Mouse (Mus musculus): ENCODE measurements around the gene Pacs2. TPM values are rescaled to one million over a fixed set of nuclear protein-coding genes. Genes with fewer than 3 reads are reported as not detected.

The Pacs2 gene
- 10 to 100 TPM; 70.4 to 74.2 TPM for total RNA-seq (2021)

DNA sequence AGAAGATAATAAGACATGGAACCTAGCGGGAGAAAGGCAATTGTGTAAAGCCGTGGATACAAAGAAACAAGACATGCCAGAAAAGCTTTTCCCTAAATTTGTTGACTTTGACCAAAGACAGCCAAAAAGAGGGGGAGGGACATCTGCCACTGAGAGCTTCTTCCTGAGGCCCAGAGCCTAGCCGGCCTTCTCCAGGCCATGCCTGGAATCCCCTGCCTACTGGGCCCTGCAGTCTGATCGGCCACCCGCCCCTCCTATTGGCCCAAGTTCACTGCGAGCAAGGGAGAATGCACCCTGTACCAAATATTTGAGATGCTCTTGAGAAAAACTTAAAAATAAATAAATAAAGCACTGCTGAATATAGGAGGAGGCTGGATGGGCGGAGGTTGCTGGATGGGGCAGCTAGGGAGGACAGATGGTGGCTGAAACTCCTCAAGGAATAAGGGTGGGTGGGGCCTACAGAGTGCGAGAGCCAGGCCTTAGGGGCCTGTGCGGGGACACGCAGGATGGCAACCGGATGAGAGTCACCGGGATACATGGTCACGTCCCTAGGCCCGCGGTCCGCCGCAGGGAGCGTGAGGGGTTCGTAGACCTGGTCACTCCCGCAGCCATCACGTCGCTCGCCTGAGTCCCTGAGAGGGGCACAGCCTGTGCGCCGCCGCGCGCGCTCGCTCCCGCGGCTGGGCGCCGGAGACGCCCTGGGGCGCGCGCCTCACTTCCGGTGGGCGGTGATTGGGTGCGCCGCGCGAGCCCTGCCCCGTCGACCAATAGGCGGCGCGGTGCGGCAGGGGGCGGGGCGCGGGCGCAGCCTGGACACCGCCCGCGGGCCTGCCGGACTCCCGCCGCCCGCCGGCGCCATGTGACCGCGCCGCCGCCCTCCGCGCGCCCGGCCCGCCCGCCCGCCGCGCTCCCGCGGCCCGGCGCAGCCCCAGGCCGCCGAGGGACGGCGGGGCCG is at the start of gene Pacs2:
Gene Pacs2, plus strand, starts transcription at position 905 of the 955 bp plus-strand sequence.
- DNase-seq (ENCODE audit: low spot score in 2 of 2): peak; percentile 92 to 95
- intact Hi-C loops (cut with DNase I): loop anchor here (2.0 kb wide), 1 partner anchor 61 kb away; the partner anchor contains the start of gene Tex22

DNA sequence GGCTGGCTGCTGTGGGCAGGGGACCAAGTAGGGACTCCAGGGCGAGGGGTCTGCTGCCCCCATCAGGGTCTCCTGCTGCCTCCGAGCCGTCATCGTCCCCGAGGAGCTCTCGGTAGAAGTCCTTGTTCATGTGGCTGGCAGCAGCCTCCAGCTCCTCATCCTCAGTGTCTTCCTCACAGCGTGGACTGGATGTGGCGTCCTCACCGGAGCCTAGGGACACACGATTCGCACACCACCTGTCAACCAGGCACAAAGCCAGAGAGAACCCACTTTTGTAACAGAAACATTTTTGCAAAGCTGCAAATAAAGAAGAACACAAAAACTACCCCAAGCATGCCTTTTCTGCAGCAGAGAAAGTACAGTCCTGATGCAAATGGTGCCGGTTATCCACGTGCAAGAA is 48.5 kb upstream of the Pacs2 start:
- no peak for DNase-seq (ENCODE audit: low spot score in 2 of 2)
- intact Hi-C loops (cut with DNase I): no loop called here

DNA sequence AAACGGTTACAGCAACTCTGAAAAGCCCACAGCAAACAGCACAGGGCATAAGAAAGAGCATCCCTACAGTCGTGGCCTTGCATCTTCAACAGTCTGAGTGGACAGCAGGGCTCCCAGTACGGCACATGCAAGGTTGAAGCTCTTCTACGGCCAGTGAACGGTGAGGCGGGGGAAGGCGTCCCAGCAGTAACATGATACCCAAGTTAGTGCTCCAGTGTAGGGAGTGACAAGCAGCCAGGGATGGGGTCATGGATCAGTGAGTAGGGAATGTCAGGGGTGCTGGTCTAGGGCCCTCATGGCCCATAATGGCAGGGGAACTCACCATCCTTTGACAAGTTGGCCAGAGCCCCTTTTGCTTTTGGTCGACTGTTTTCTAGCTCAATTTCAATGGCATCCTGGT is 45.4 kb upstream of the Pacs2 start:
- DNase-seq (ENCODE audit: low spot score in 2 of 2): no peak
- intact Hi-C loops (cut with DNase I): no loop called here

DNA sequence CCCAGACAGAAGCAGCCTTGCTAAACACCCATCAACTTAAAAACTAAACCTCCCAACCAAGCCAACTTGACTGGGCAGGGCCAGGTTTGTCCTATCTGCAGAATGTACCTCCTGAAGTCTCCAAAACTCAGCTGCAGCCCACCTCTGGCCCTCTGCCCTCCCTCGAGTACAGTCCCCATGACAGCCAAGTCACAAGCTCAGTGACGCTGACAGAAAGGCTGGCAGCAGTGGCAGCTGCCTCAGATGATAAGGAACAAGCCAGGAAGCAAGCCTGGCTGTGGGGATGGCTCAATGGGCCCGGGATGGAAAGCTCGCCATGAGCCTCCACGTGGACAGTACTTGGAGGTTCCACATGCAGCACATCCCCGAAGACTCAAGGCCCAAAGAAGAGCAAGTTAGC is 44.7 kb upstream of the Pacs2 start:
- intact Hi-C loops (cut with DNase I): no loop called here
- DNase-seq (ENCODE audit: low spot score in 2 of 2): no peak

DNA sequence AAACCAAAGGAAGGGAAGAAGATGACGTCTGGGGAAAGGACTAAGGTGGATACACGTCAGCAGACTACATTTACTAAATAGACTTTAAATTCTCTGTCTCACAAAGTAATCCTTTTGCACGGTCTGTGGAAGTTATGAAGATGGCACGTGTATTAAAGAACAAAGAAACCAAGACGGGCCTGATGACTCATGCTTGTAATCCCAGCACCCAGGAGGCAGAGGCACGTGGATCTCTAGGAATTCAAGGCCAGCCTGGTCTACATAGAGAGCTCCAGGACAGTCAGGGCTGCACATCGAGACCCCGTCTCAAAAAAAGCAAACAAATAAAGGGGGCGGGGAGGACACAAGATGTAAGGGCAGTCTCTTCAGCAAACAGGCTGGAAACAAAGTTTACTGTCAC is 39.6 kb upstream of the Pacs2 start:
- no peak for DNase-seq (ENCODE audit: low spot score in 2 of 2)

DNA sequence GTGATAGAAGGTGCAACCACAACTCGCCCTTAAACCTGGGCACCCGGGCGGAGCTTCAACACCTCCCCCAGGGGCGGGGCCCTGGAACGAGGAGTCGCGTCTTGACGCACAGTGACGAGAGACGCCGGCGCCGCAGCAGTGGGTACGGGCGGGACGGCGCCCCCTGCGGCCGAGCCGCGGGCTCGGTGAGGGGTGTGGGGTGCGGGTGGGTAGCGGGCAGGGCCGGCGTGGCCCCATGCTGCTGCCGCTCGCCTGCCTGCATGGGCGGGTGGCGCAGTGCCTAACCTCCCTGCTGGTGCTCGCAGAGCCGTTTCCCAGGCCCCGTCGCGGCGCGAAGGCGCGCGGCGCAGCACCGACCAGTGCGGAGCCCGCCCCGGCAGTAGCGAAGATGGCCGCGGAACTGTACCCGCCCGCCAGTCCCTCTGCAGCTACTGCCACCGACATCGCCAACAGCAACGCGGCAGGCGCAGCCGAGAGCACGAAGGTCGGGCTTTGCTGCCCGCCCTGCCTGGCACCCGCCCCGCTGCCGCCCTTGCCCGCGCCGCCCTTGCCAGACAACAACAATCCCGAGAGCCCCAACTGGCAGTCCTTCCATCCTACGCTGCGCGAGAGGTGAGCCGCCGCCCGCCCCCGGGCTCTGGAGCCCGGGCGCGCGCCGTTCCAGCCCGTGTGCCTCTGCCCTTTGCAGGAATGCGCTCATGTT is 37.8 kb upstream of the Pacs2 start, which contains the start of gene Btbd6:
Gene Btbd6, plus strand, starts transcription at position 112 of the 703 bp plus-strand sequence.
- DNase-seq (ENCODE audit: low spot score in 2 of 2): peak; percentile 87 to 90
- intact Hi-C loops (cut with DNase I): loop anchor here (2.0 kb wide), 2 partner anchors 22 to 48 kb away; partner anchors contain the start of gene Jag2

More for the DNA sequence above, 39.6 kb upstream of the Pacs2 start:
- intact Hi-C loops (cut with DNase I): no loop called here

DNA sequence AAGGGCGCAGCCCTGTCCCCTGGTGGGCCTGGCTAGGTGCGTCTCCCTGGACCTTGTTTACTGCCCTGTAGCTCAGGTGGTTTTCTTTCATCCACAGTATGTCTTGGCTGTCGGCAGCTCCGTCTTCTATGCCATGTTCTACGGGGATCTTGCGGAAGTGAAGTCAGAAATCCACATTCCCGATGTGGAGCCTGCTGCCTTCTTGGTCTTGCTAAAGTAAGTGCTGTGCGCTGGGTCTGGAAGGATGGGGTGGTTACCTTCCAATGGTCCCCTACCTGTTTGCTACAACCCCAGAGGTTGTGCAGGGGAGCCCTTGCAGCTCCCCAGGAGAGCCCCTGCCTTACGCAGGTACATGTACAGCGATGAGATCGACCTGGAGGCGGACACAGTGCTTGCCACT is 37.2 kb upstream of the Pacs2 start:
- peak; percentile 45 to 51 for DNase-seq (ENCODE audit: low spot score in 2 of 2)
- intact Hi-C loops (cut with DNase I): loop anchor here (2.0 kb wide), 2 partner anchors 22 to 48 kb away; partner anchors contain the start of gene Jag2

DNA sequence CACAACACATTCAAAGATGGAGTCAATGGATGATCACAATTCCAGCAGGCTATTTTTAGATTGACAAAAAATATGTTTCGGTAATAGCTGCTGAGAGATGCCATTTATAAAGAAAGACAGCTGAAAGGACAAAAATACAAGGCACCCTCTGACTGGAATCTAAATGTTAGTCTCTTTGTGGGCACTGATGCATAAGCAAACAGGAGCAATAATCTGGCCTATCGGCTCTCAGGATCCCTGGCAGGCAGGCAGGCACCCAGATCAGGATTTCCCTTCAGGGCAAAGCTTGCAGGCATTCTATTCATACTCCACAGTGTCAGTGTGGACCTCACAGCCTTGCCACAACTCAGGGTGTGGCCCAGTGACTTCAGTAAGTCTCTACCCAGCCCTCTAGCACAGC is 32.3 kb upstream of the Pacs2 start:
- DNase-seq (ENCODE audit: low spot score in 2 of 2): no peak
- intact Hi-C loops (cut with DNase I): no loop called here

DNA sequence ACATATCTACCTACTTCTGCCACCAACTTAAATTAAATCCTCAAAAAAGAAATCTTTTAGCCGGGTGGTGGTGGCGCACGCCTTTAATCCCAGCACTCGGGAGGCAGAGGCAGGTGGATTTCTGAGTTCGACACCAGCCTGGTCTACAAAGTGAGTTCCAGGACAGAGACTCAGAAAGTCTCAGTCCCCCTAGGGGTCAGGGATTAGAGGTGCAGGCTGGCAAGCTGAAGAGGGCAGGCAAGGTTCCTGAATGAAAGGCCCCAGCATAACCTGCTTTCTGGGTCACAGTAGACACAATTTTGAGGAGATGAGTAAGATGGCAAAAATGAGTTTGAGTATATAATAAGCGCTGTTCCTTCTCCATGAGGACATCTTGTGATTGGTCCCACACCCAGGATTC is 29.0 kb upstream of the Pacs2 start:
- no peak for DNase-seq (ENCODE audit: low spot score in 2 of 2)
- intact Hi-C loops (cut with DNase I): no loop called here

DNA sequence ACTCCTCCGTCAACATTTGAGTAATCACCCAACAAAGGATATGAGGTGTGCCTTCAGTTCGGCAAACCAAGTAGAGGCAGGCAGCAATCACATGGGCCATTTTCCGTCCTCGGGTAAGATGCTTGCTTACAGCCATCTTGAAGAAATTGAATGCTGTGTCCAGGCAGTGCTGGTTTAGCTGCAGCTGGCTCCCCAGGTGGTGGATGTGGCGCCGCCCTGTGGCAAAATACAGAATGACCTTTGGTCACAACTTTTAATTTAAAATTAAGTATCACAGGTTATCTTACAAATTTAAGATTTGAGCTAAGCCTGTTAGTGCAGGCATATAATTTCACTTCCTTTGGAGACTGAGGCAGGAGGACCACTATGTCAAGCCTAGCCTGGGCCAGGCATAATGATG is 26.4 kb upstream of the Pacs2 start:
- intact Hi-C loops (cut with DNase I): no loop called here
- no peak for DNase-seq (ENCODE audit: low spot score in 2 of 2)

DNA sequence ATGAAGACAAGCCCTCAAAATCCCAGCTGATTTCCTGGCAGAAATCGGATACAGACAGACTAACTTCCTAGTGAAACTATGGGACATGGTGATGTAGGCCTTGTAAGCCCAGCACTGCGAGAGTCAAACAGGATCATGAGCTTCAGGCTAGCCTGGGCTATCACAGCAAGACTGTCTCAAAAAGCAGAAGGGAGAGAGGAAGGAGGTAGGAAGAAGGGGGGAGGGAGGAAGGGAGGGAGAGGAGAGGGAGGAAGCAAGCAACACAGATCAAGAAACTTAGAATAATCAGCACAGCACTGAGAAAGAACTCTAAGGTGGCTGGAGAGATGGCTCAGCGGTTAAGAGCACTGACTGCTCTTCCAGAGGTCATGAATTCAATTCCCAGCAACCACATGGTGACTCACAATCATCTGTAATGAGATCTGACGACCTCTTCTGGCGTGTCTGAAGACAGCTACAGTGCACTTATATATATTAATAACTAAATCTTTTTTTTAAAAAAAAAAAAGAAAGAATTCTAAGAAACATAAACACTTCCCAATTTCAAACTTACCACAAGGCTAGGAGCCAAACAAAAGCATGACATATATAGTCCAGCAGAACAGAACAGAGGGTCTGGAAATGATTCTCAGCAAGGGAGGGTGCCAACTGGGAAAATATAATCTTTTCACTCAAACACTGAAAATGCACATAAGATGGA is 23.5 kb upstream of the Pacs2 start:
- no peak for DNase-seq (ENCODE audit: low spot score in 2 of 2)

DNA sequence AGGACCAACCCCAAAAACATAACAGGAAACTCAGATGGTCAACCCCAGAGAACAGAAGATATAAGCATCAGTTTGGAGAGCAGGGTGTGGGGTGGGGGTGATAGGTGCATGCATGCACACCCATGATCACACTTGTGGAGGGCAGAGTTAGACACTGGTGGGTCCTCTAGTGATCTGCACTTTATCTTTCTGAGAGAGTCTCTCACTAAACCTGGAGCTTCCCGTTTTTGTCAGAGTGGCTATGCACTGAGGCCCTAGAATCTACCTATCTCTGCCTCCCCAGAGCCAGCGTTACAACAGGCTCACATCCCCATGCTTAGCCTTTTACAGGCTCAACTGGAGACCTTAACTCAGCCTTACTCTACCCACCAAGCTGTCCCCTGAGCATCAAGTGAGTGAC is 22.9 kb upstream of the Pacs2 start:
- no peak for DNase-seq (ENCODE audit: low spot score in 2 of 2)
- intact Hi-C loops (cut with DNase I): no loop called here

More for the DNA sequence above, 23.5 kb upstream of the Pacs2 start:
- intact Hi-C loops (cut with DNase I): no loop called here

DNA sequence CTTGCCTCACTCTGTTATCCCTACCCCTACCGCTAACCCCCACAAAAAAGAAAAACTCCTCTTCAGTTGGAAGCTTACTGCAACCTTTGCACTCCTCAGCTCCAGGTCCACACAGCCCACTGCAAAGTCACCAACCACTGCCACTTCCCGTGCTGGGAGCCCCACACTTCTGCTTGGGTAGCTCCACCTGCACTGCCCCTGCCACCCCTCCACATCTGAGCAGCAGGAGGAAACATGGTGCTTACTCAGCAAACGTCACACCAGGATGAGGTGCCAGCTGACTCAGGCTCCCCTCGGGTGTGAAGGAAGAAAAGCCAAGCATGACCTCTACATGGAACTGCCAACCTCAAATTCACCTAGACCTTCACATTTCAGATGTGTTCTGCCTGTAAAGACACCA is 20.2 kb upstream of the Pacs2 start:
- DNase-seq (ENCODE audit: low spot score in 2 of 2): no peak
- intact Hi-C loops (cut with DNase I): no loop called here

DNA sequence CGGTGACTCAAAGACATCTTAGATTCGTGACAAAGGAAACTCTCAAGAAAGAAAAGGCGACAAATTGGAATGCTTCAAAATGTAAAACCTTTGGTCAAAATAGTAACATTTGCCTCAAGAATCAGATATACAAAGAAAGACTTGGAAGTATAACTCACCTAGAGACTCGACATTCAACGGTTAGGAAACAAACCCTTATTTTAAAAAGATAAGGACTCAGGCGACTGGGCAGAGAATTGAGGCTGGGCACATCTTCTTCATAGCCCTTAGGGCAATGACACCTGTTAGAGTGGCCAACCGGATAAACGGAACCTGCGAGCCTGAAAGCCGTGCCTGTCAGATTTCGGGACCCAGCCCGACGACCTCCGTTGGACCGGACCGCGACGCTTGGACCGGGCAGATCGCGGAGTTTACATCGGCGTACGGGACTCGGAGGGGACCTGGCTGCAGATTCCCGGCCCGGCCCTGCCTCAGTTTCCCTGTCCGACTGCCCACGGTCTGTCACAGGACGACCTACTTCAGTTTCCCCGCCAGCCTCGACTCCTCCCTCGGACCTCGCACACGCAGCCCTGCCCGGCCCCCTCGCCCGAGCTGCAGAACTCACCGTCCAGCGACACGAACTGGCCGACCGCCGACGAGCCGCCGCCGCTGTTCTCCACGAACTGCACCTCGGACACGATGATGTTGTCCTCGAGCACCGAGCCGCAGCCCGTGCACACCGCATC is 14.6 kb upstream of the Pacs2 start:
- no peak for DNase-seq (ENCODE audit: low spot score in 2 of 2)
- intact Hi-C loops (cut with DNase I): loop anchor here (2.0 kb wide), 2 partner anchors 23 to 75 kb away; partner anchors contain the start of genes Btbd6 and Tex22

DNA sequence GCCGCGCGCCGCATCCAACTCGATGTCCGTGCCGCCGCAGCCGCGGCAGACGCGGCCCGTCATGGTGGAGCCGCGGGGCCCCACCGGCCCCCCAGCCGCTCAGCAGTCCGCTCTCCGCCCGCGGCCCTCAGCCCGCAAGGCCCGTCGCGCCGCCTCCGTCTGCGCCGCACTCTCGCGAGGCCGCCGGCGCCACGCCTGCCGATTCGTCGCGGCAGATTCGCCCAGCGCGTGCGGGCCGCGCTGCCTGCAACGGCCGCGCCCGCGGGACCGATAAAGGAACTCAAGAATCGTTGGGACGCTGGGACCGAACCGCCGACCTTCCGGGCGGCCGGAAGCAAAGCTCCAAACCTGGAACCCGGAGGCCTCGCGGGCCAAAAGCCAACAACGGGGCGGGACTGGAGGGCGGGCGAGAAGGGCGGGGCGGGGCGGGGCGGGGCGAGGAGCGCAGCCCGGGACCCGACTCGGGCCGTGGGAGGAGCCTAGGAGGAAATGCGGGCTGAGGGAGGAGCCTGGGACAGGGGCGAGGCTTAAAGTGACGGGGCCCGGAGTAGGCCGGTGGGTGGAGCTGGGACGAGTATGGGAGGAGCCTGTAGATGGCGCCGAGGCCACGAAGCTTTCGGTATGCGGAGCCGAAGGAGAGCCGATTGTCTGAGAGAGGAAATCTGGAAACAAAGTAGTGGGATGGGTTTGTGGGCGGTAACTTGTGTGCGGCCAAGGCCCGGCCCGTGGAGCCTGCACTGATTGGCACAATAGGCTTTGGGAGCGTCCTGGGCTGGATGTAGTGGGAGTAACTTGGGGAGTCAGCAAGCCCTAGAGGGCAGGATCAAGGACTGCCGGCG is 13.8 kb upstream of the Pacs2 start, which contains the start of gene Brf1:
Gene Brf1, minus strand, starts transcription at position 411 of the 839 bp plus-strand sequence.
- DNase-seq (ENCODE audit: low spot score in 2 of 2): peak; percentile 92
- intact Hi-C loops (cut with DNase I): loop anchor here (2.0 kb wide), 1 partner anchor 74 kb away; the partner anchor contains the start of gene Tex22

DNA sequence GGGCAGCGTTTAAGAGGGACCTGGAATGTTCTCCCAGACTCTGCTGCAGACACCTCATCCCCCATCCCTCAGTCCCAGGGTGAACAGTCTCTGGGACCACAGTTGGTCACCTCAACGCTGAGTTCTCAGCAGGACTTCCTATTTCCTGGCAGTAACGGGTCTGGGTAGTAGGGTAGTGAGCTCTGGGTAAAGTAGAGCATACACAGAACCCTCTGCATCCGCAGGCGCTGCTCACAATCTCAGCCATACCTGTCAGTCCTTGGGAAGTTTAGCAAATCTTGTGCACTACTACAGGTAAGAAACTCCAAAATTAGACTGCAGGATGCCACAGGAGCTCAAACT is 13.2 kb upstream of the Pacs2 start:
- intact Hi-C loops (cut with DNase I): loop anchor here (2.0 kb wide), 1 partner anchor 74 kb away; the partner anchor contains the start of gene Tex22
- no peak for DNase-seq (ENCODE audit: low spot score in 2 of 2)

DNA sequence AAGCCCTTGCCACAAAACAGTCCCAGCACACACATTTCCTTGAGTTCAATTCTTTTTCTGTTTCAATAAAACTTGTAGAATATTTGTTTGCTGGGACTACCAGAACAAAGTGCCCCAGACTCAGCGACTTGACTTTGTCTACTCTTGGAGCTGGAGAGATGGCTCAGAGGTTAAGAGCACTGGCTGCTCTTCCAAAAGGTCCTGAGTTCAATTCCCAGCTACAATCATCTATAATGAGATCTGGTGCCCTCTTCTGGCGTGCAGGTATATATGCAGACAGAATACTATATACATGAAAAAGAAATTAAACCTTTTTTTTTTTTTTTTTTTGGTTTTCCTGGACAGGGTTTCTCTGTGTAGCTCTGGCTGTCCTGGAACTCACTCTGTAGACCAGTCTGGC is 11.6 kb upstream of the Pacs2 start:
- DNase-seq (ENCODE audit: low spot score in 2 of 2): no peak
- intact Hi-C loops (cut with DNase I): no loop called here

DNA sequence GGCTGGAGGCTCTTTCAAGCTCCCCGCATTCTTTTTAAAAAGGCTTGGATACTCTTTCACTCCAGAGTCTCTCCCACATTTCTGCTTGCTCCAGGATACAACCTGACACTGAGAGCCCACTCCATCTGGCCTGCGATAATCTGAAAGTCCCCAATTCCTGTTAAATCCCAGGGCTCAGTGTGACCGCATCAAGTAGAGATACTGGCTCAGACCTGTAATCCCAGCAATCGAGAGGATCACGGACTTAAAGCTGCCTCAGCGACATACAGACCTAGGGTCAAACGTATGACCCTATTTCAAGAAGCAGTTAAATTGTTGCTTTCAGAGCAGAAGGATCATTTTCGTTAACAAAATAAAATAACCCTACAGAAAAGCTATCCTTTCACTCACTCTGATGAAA is 10.3 kb upstream of the Pacs2 start:
- intact Hi-C loops (cut with DNase I): loop anchor here (2.0 kb wide), 1 partner anchor 99 kb away; no protein-coding TSS in a partner anchor
- no peak for DNase-seq (ENCODE audit: low spot score in 2 of 2)

Data from left cerebral cortex, postnatal 36 days (tissue).